Mouse (Mus musculus) urinary bladder, postnatal 25 days (tissue): ENCODE measurements around the gene Snrpd2.
A peak's percentile ranks its signal among the peaks of the same experiment; 100 is the strongest.

Source experiments
- DNase-seq: peaks from one replicate; pipeline ENCODE4 v3.0.0; 2022; ENCODE audit warnings: low spot score

The Snrpd2 gene

GRCm38 (mm10) chr7:19149626-19150025 lies at the start of gene Snrpd2:
Gene Snrpd2, plus strand, starts transcription at chr7:19149722.
- peak; percentile 97 for DNase-seq

DNA sequence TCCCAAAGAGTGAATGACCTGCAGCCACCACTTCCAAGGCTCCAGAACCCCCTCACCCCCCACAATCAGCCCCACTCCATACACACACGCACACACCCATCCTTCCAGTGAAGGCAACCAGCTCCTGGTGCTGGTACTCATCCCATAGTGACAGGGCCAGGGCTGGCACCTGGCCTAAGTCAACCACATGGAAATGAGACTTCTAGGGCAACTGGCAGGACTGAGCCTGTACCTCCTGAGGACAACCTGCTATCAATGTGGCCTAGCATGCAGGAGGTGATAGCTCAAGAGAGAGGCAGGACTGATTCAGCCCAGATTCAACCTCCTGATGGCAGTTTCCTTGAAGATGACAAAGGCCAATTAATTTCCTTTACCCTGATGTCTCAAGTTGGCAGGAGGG lies 49.2 kb upstream of the Snrpd2 start:
- DNase-seq = no peak

DNA sequence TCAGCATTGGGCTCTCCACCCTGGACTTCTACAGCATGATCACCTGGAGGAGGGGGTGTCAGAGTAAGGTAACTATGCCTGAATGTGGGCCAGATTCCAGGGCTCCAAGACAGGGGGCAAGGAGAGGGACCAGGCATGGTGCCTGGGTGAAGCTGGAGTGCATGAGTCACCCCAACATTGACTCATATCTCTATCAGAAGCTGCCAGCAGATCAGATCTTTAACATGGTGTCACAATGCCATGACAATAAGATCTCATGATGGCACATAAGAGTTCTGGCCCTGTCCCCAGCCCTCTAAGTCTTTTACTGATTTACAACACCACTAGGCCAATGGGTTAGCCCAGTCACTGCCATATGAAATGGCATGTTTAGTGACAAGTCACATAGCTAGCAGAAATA lies 45.8 kb upstream of the Snrpd2 start:
- no peak for DNase-seq

- no peak for DNase-seq
Observed at GRCm38 (mm10) chr7:19104486-19104885, 45.0 kb upstream of the Snrpd2 start.

GRCm38 (mm10) chr7:19107436-19107835 lies 42.1 kb upstream of the Snrpd2 start:
- DNase-seq = no peak

- no peak for DNase-seq
Observed at GRCm38 (mm10) chr7:19109565-19109964, 40.0 kb upstream of the Snrpd2 start.

DNA sequence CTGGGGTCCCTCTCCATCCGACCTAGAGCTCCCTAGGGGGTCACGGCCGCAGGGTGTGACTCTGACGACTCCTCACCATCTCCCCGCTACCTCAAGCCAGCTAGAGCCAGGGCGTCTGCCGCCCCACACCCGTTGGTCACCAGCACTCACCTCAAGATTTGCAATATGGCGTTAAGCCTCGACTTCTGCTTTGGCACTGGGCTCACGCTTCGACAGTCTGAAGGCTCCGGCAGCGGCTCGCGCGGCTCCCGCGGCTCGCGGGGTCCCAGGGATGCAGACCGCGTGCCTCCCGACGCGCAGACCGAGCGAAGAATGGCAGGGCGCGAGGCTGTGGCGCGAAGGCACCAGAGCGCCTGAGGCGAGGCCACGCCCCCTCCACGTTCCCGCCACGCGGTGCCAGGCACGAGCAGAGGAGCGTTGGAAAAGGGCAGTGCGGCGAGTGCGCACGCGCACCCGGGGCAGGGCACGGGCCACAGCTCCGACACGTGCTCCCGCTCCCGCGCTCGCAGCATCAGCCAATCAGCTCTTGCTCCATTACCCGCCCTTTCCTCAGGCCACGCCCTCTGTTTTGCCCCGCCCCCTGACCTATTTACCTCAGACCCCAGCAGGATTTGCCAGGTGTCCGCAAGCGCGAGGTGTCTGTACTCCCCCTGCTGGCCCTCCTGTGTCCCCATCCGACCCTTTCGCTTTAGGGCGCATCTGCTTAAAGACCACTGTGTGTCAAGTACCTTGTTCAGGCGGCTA lies 31.3 kb upstream of the Snrpd2 start, which contains the start of gene Gm4969:
Gm4969 (minus strand) TSS at position 341 of the 744 bp plus-strand sequence.
- DNase-seq = peak; percentile 50

DNA sequence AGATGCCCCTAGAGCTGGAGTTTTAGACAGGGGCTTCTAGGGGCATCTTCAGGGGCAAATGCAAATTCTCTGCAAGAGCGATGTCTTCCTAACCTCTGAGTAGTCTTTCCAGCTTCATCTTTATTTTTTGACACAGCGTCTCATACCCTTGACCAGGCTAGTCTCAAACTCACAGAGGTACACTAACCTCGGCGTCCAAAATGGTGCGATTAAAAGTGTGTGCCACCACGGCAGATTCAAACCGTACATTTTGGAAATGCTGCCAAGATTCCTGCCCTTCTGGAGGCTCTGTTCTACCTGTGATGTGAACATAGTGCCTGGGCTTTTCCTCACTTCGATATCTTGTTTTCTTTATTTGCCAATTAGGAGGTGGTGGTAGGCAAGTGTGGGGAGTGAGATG lies 30.4 kb upstream of the Snrpd2 start:
- no peak for DNase-seq

DNA sequence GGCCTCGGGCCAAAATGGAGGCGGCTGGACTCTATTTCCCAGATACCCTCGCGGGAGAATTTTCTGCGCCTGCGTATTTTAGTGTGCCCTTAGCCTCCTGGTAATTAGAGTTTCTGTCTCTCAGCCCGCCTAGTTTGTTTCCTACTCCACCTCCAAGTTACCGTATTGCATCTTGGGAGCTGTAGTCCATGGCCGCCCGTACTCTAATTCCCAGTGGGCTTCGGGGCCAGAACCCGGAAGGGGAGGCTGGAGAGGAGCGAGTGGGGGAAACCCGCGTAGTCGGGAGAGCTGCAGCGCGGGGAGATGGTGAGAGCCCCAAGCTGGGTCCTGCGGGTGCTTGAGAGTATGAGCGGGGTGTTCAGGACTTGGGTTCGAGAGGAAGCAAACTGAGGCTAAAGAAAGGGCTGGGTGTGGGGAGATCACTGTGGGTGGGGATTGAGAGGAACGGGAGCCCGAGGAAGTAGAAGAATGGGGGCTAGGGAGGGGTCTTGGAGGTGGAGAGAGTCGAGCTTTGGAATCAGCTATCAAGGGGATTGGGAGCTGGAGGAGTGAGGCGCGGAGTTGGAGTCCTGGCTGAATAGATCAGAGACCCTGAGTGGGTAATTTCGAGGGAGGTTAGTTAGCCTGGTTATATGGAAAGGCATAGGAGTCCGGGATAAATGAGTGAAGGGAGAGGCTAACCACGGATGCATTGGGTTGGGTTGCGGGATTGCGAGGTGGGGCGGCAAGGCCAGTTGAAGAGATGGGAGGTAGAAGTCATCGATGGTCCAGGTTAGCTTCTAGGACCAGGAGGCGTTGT lies 29.7 kb upstream of the Snrpd2 start, which contains the start of gene Fbxo46:
Fbxo46 (plus strand) TSS at position 229 of the 799 bp plus-strand sequence.
- DNase-seq = peak; percentile 79

DNA sequence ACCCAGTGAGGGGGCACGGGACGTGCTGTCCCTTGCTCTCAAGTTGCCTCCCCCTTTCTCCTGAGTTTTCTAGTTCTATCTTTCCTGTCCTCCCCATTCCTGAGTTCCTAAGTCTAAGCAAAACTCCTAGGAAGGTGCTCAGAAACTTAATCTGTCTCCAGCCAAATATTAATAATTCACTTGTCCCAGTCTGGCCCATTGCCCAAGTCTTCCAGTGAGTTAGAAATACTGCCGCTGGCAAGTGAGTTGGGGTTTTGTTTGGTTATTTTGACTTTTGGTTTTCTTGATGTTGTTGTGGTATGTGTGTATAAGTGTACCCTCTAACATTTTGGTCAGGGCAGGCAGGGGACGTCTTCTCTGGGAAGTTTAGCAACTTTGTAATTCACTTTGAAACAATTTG lies 27.8 kb upstream of the Snrpd2 start:
- DNase-seq = no peak

- DNase-seq = no peak
Observed at GRCm38 (mm10) chr7:19124713-19125112, 24.8 kb upstream of the Snrpd2 start.

- DNase-seq = no peak
Observed at GRCm38 (mm10) chr7:19127744-19128143, 21.8 kb upstream of the Snrpd2 start.

DNA sequence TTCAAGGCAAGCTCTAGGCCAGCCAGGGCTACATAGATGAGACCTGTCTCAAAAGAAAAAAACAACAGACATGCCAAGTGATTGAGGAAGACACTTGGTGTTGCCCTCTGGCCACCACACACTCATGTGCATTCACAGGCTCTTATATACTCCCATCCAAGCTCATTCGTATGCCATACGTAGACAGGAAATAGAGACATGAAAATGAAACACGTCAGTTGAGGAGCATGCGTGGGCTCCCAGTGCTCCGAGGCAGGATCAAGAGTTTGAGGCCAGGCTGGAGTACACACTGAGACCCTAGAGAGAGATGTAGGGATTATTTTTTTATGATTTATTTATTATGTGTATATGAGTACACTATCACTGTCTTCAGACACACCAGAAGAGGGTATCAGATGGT lies 20.1 kb upstream of the Snrpd2 start:
- DNase-seq = no peak

GRCm38 (mm10) chr7:19130657-19131056 lies 18.9 kb upstream of the Snrpd2 start:
- no peak for DNase-seq

GRCm38 (mm10) chr7:19131324-19131848 lies 18.1 kb upstream of the Snrpd2 start:
- peak; percentile 95 for DNase-seq

- DNase-seq = no peak
Observed at GRCm38 (mm10) chr7:19136168-19136567, 13.4 kb upstream of the Snrpd2 start.

GRCm38 (mm10) chr7:19136673-19137334 lies 12.7 kb upstream of the Snrpd2 start:
- no peak for DNase-seq

GRCm38 (mm10) chr7:19137380-19137779 lies 12.1 kb upstream of the Snrpd2 start:
- DNase-seq = peak; percentile 53

GRCm38 (mm10) chr7:19146793-19147192 lies 2.7 kb upstream of the Snrpd2 start:
- no peak for DNase-seq

DNA sequence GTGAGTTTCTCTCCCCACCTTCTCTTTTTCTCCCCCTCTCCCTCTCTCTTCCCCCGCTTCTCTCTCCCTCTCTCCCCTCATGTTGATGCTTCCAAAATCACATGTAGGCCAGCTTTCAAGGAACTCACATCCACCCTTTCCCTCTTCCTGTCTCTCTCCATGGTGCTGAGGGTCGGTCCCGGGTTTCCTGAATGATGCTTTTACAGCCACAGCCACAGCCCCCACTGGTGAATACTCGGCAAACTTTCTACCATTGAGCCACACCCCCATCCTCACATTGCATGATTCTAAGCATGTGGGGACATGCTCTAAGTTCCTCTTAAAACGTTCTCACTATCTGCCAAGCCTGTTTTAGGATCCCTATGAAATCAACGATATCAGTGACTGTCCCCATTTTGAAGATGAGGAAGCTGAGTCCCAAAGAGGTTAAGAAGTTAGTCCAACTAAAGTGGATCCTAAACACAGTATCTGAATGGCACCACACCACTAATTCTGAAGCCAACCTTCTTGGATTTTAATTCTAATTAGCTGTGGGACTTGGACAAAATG lies 2.0 kb upstream of the Snrpd2 start:
- no peak for DNase-seq

GRCm38 (mm10) chr7:19148180-19148874 lies 1.2 kb upstream of the Snrpd2 start:
- DNase-seq = no peak
